Mouse (Mus musculus): ENCODE data around the gene Nr5a1.

DNA sequence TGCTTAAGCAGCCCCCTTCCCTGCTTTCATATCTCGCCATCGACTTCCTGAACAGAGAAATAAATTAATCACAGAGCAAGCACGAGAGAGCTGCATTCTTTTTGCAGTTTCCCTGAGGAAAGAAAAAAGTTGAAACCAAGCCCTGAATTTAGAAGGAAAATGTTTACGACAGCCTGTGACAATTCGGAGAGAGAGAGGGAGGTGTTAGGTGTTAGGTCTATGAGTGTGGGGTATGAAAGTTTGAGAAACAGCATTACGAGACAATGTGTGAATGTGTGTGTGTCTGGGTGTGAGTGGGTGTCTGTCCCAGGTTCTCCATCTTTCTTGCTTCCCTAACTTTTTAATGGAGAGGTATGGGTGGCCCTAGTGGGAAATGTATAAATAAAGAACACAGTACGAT lies 62.2 kb downstream of the Nr5a1 start:
- TF ChIP-seq CHD2 (IDR thresholded peaks at IDR 0.05; ENCODE audit: low read depth, low read length): no peak
- no peak for TF ChIP-seq ZC3H11A (IDR thresholded peaks at IDR 0.05; ENCODE audit: borderline replicate concordance, low read depth, low read length)
- TF ChIP-seq MAFK (IDR thresholded peaks at IDR 0.05; ENCODE audit: insufficient read depth, low read depth, low read length): no peak
